Mouse (Mus musculus): ENCODE measurements around the gene Rab40b.
"Not testable (repeated sequence)": the region's sequence is repeated elsewhere in the genome, so short reads cannot be mapped to it uniquely, and the experiment has no call there.

Gene Rab40b

DNA sequence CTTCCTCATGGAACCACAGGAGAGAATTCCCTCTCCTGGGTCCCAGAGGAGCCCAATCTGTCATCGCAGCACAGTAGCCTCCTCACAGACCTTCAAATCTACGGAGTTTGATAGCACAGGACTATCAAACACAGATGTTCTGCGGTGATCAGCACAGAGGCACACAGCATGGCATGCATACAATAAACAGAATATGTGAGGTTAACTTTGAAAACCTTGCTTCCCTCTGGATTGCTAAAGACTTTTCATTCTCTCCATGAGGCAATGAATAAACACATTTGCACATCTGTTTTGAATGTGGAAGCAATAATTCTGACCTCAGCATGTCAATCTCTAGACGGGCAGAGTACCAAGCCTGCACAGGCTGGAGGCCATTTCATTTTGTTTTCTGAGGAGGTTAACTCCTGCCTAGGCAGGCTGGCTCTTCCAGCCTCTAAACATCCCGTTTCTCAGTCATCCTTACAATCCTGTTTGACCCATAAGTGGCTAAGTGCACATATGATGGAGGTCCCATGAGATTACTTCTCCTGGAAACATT is 20.8 kb downstream of the Rab40b start:
- DNase-seq: no peak

DNA sequence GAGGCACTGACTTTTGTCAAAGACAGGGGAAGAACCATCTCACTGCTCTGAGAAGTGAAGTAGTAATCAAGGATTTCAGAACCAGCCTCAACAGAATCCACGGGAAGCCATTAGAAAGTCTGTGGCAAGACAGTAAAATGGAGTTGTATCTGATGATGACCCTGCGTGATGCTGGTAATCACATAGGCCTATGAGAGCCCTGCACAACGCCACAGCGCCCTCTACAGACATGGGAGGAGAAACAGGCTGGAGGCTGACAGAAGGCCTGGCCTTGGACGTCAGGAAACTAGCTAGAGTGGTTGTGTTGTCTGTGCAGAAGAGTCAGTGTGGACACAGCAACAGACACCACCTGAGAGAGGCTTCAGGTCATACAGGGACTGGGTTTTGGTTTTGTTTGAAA is 25.8 kb downstream of the Rab40b start:
- peak; percentile 65 for DNase-seq

DNA sequence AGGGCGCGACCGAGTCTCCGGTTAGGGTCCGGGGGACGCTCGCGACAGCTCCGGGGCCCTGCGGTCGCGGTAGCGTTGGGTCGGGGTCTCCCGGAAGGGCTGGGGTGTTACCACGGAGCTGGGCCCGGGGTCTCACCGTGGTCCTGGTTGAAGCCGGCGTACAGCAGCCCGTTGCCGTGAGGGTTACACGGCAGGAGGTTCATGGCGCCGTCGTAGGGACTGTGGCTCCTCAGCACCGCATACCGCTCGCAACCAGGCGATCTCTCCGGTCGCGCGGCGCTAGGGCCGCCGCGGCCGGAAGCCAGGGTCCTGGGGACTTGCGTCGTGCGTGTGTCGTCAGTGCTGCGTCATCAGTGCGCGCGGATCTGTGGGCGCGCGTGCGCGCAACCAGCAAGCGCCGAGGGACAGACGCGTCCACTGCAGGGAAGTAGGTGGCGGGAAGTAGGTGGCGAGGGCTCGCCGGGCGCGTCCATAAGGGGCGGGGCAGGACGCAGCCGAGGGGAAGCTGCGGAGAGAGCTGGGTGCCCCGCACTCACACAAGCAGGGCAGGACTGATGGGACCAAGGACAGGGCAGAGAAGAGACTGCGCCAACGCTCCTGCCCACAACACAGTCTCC is 33.9 kb downstream of the Rab40b start, which contains the start of gene Wdr45b:
Gene Wdr45b, minus strand, starts transcription at position 355 of the 617 bp plus-strand sequence.
- DNase-seq: peak; percentile 98

DNA sequence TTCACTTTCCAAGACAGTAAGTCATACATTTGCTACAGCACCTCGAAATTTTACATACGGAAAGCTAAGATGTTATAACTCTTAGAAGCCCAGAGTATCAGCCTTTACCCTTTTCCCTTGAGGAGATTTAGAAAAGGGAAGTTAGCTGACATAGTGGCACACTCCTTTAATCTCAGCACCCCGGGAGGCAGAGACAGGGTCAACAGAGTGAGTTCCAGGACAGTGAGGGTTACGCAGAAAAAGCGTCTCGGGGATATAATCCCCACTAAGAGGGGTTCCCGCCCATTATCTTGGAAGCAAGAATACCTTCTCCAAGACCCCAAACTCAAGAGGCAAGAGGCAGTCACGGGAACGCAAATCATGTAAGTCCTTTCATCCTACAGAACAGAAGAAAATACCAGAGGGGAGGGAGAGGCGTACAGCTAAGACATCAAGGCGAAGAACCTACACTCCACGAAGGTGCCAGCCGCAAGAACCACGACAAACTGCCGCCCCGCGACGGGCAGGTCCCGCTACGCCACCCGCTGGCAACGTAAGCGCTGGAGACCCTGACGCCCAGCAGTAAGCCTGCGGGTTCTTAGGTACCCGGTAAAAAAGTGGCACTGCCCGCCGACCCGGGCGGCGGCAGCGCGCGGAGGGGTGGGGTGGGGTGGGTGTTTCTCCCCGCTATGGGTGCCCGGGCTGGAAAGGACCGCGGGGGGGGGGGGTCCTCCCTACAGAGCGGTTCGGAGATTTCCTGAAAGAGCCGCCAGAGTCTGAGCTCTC is 34.5 kb downstream of the Rab40b start:
- peak; percentile 72 for DNase-seq

DNA sequence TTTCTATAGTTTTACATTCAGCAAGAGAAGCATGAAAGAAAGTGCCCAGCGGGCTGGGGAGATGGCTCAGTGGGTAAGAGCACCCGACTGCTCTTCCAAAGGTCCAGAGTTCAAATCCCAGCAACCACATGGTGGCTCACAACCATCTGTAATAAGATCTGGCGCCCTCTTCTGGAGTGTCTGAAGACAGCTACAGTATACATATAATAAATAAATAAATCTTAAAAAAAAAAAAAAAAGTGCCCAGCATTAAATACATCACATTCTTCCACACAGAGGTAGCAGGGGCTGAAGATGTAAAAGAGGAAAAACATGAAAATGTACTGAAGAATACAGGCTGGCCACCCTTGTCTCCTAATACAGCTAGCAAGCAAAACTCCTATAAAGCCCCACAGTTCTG is 39.3 kb downstream of the Rab40b start:
- not testable (repeated sequence) for DNase-seq

DNA sequence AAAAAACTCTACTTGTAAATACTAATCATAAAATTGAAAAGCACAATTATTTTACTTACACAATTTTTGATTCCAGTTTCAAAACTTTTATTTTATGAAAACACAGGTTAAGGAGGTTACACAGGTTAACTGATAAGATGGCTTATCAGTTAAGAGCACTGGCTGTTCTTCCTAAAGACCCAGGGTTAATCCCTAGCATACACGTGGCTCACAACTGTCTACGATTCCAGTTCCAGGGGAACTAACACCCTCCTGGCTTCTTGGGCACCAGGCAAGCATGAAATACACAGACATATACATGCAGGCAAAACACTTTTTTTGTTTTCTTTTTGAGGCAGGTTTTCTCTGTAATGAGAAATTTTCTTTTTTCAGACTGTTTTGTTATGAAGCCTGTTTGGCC is 39.9 kb downstream of the Rab40b start:
- no peak for DNase-seq

DNA sequence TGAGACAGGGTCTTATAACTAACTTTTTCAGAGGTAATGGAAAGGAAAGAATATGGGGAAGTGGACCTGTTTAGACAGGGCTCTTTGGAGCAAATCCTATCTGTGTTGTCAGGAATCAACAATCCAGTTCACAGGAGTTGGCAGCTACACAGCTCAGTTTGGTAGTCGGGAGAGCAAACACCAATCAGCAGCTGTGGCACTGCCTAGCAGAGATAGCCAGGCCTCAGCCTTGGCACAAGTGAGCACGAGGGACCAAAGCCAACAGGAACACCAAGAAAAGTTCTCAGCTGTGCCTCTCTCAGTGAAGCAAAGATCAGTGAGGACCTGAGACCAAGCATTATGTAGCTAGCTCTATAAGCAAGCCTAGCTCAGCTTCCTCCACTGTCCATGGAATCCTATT is 41.0 kb downstream of the Rab40b start:
- DNase-seq: no peak

DNA sequence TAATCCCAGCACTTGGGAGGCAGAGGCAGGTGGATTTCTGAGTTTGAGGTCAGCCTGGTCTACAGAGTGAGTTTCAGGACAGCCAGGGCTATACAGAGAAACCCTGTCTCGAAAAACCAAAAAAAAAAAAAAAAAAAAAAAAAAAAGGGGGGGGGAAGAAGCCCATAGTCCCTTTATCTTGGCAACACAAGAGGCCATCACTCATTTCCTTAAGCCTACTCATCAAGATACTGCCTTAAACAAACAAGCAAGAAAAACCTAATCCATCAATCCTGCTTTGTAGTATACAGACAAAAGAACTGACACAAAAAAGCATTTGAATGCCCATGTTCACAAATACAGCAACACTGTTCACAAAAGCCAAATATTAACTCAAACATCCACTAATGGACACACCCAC is 45.6 kb downstream of the Rab40b start:
- not testable (repeated sequence) for DNase-seq

DNA sequence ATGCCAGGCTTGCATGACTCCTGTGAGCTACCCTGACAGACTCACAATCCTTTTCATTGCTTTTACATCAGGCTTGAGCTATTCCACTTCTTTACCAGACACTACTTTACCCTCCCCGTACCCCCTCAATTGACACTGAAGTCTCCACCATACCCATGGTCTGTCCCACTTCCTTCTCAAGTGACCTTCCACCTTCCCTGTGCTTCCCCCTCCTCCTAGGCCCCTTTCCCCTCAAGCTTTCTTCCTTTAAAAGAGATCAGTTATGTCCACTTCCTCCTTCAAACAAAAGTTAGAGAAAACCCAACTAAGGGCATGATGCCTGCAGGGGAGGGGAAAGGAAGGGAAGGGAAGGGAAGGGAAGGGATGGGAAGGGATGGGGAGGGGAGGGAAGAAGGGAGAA is 47.8 kb downstream of the Rab40b start:
- DNase-seq: no peak

DNA sequence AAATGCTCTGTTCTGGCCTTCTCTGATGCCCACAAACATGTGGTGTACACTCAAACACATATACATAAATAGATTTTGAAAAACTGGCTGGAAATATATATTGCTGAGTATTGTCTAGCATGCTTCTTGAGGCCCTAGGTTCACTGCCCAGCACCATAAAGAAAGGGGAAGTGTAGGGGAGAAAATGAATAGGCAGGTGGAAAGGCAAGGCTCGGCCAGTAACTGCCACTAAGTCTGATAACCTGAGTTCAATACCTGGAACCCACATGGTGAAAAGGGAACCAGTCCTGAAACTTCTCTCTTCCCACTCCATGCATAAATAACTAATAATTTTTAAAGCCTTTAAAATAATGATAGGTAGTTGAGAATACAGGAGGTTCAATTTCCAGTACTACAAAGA is 48.4 kb downstream of the Rab40b start:
- no peak for DNase-seq

DNA sequence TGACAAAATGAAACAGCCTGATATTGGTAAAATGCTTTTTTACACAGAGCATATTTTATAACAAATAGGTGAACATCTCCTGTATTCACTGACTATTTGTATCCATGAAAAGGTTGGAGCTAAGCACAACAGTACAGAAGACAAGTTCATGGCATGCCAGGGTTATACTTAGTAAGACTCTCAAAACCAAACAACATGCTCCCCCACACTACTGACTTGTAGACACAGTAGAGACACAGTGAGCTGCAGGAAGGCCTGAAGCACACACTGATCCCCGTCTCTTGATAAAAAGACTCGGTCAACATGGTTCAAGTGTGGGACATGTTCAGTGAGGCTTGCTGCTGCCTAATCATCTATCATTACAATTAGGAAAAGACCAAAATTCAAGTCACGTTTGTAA is 56.4 kb downstream of the Rab40b start:
- DNase-seq: no peak

DNA sequence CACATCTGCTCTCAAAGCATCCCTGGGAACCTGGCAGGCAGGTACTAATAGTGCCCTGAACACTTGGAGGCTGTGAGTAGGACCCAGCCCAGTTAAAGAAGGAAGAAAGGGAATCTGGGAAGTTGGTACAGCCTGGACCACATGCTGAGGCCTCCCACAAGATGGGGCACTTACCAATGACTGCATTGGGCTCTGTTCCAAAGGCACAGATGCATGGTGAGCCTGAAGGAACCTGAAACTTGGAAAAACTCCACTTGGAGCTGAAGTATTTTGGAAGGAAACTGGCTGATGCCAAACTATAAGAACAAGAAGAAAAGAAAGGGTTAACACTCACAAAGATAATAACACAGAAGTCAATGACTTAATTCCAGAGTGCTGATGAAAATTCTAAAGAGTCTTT is 59.4 kb downstream of the Rab40b start:
- no peak for DNase-seq

DNA sequence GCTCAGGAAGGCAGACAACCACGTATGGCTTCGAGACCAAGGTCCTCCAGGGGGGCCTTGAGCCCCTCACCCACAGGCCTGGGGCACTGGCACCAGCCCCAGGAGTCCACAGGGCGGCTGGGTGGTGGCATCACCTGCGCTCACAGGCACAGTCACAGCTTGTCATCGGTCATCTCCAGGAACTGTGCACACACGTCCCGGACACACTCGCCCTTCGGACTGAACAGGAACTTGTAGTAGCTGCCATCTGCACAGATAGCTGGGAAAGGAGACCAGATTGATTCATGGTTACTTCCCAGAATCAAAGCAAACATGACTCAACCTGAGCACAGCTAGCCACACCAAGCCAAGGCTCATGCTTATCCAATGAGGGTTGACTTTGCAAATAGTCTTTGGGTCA is 59.8 kb downstream of the Rab40b start:
- DNase-seq: no peak

DNA sequence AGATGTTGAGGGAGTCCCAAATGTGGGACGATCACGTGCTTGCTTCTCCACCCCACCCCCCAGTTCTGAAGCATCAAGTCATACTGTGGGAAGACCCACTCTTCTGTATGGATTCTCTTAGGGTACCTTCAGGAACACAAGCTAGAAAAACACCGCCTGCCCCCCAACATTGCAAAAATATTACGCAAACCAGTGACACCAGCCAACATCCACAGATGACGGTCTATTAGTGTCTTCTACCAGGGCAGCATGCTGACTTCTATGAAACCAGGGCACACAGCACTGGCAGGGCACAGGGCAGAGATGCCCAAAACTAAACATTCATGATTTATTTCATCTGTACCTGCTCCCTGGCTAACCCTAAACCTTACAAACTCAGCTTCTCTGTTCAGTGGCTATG is 61.4 kb downstream of the Rab40b start:
- no peak for DNase-seq

DNA sequence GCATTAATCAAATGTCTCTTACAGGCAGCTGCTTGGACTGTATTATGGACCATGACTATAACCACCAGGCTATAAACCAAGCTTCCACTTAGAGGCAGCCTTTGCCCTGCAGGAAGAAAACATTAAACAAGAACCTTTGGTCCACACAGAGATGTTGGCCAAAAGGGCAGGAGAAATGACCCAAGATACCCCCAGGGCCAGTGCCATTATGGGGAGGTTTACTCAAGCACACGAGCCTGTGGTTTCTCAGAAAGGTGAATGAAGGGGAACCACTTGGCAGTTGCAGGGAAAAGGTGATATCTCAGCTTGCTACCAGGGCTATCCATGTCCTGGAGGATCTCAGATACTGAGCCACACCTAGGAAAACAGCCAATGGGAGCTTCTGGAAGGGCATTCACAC is 62.0 kb downstream of the Rab40b start:
- no peak for DNase-seq

DNA sequence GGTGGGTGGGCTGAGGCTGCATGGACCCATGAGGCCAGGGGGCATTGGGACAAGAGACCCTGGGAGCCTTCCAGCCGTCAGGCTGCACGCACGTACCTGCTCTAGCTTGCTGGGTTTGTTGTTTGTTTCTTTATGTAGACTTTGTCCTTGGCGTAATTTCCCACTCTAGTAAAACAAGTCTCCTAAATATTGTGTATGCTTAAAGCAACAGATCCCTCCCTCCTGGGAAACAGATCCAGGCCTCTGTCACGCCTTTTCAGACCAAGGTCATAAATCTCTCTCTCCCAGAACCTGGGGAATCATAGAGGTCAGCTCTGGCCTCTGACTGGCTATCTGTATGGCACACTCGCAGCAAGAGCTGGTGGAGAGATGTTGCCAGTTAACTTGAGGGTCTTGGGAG is 80.3 kb downstream of the Rab40b start:
- not testable (repeated sequence) for DNase-seq

DNA sequence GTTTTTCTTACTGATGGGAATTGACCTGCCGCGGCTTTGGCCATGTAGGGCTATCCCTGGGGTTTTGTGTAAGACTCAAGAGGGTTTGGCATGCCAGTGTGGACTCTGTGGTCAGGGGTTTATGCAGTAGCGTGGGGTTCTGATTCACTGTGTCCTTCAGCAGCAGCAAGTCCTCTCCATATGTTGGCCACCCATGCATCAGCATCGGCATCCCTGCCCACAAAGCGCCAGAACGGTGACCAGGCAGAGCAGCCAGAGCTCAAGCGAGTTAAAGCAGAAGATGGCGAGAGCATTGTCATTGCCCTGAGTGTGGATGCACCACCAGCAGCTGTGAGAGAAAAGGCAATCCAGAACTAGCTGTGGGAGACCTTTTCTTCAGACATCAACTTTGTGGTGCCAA is 81.4 kb downstream of the Rab40b start:
- no peak for DNase-seq
